Comparison of ENCODE assay signal across 21 mouse cellular contexts in genomic region chrX:98515329-98515728, GRCm38 (mm10).
DNase-seq lines count a peak whose midpoint lies in the region; ATAC-seq lines count a peak whose summit lies in the region.
"Had no signal": no experiment of that assay in that cellular context is flagged by ENCODE, and none has a peak within 500 bp of the region (broad histone marks: within the 10 kb centered on the region; RNA-seq: fewer than 3 reads in every experiment).

No protein-coding gene starts in this region.

- H3K9ac ChIP-seq in embryonic facial prominence, embryonic 14.5 days (ENCODE audit: low read depth, low read length), result no peak overlapping the region
- no peak overlapping the region for H3K9ac ChIP-seq in lung, embryonic 16.5 days (ENCODE audit: low read length)
- H3K9ac ChIP-seq in forebrain, embryonic 15.5 days (replicated peaks), result no peak overlapping the region
- H3K9ac ChIP-seq: embryonic facial prominence, embryonic 15.5 days; forebrain, embryonic 12.5 days; heart, embryonic 13.5 days; hindbrain, embryonic 13.5 days; liver, embryonic 14.5 days; lung, embryonic 15.5 days had no signal

- DNase-seq in embryonic facial prominence, embryonic 14.5 days (ENCODE audit: low spot score), result peak; percentile 7
- no peak for DNase-seq in embryonic facial prominence, embryonic 10.5 days (ENCODE audit: low spot score)
- peak; percentile 0 to 27 for DNase-seq in heart, adult 9 months (ENCODE audit: low spot score in 2 of 2)
- DNase-seq in heart, embryonic 10.5 days (ENCODE audit: low spot score), result no peak
- no peak for DNase-seq in lung, postnatal 10 days
- DNase-seq: adrenal gland, postnatal 25 days; cerebellum, adult 11-12 months; cerebellum, adult 9-11 months; gastrocnemius, postnatal 14 days; kidney, postnatal 25 days; liver; midbrain, embryonic 14.5 days had no signal

- ATAC-seq in embryonic facial prominence, embryonic 14.5 days (ENCODE audit: low read depth), result no peak
- ATAC-seq in lung, embryonic 16.5 days (ENCODE audit: low read depth), result peak; percentile 41; the same call in 1 of the 2 replicates
- ATAC-seq in forebrain, embryonic 15.5 days (replicated peaks), result no peak
- ATAC-seq: intestine, postnatal 0 days had no signal

- H3K9me3 ChIP-seq in embryonic facial prominence, embryonic 14.5 days (ENCODE audit: control insufficient read depth, low read length), result no peaks in the 10 kb centered on the region
- H3K9me3 ChIP-seq in embryonic facial prominence, embryonic 10.5 days, result no peaks in the 10 kb centered on the region
- H3K9me3 ChIP-seq in heart, embryonic 10.5 days, result no peaks in the 10 kb centered on the region
- H3K9me3 ChIP-seq in lung, embryonic 16.5 days (ENCODE audit: control insufficient read depth, low read length), result no peaks in the 10 kb centered on the region
- no peaks in the 10 kb centered on the region for H3K9me3 ChIP-seq in forebrain, embryonic 15.5 days
- H3K9me3 ChIP-seq: embryonic facial prominence, embryonic 15.5 days; forebrain, embryonic 12.5 days; heart, embryonic 13.5 days; hindbrain, embryonic 13.5 days; lung, embryonic 15.5 days had no signal

- no peak overlapping the region for H3K4me3 ChIP-seq in embryonic facial prominence, embryonic 14.5 days (ENCODE audit: low read depth, low read length)
- no peak overlapping the region for H3K4me3 ChIP-seq in embryonic facial prominence, embryonic 10.5 days
- H3K4me3 ChIP-seq in heart, embryonic 10.5 days, result no peak overlapping the region
- H3K4me3 ChIP-seq in lung, embryonic 16.5 days (ENCODE audit: low read length), result no peak overlapping the region
- H3K4me3 ChIP-seq in forebrain, embryonic 15.5 days, result no peak overlapping the region
- H3K4me3 ChIP-seq: embryonic facial prominence, embryonic 15.5 days; forebrain, embryonic 12.5 days; heart, embryonic 13.5 days; hindbrain, embryonic 13.5 days; lung, embryonic 15.5 days had no signal

- no peak overlapping the region for H3K27ac ChIP-seq in embryonic facial prominence, embryonic 14.5 days (replicated peaks; ENCODE audit: low read depth, low read length)
- no peak overlapping the region for H3K27ac ChIP-seq in embryonic facial prominence, embryonic 10.5 days (replicated peaks)
- H3K27ac ChIP-seq in heart, embryonic 10.5 days, result no peak overlapping the region
- H3K27ac ChIP-seq in lung, embryonic 16.5 days (ENCODE audit: low read length), result no peak overlapping the region
- H3K27ac ChIP-seq in forebrain, embryonic 15.5 days (replicated peaks), result no peak overlapping the region
- H3K27ac ChIP-seq: embryonic facial prominence, embryonic 15.5 days; forebrain, embryonic 12.5 days; heart, embryonic 13.5 days; hindbrain, embryonic 13.5 days; liver, embryonic 14.5 days; lung, embryonic 15.5 days had no signal

- no peak overlapping the region for H3K4me2 ChIP-seq in embryonic facial prominence, embryonic 14.5 days (ENCODE audit: low read depth, low read length)
- no peak overlapping the region for H3K4me2 ChIP-seq in lung, embryonic 16.5 days (ENCODE audit: low read depth, low read length)
- H3K4me2 ChIP-seq in forebrain, embryonic 15.5 days (replicated peaks), result no peak overlapping the region
- H3K4me2 ChIP-seq: embryonic facial prominence, embryonic 15.5 days; forebrain, embryonic 12.5 days; heart, embryonic 13.5 days; hindbrain, embryonic 13.5 days; lung, embryonic 15.5 days had no signal

- no peaks in the 10 kb centered on the region for H3K36me3 ChIP-seq in embryonic facial prominence, embryonic 14.5 days (ENCODE audit: control insufficient read depth, insufficient read depth, low read length)
- H3K36me3 ChIP-seq in embryonic facial prominence, embryonic 10.5 days (replicated peaks), result no peaks in the 10 kb centered on the region
- no peaks in the 10 kb centered on the region for H3K36me3 ChIP-seq in heart, embryonic 10.5 days
- H3K36me3 ChIP-seq in lung, embryonic 16.5 days (ENCODE audit: control insufficient read depth, insufficient read depth, low read length), result no peaks in the 10 kb centered on the region
- no peaks in the 10 kb centered on the region for H3K36me3 ChIP-seq in forebrain, embryonic 15.5 days
- H3K36me3 ChIP-seq: embryonic facial prominence, embryonic 15.5 days; forebrain, embryonic 12.5 days; heart, embryonic 13.5 days; hindbrain, embryonic 13.5 days; lung, embryonic 15.5 days had no signal

- H3K4me1 ChIP-seq in embryonic facial prominence, embryonic 14.5 days (ENCODE audit: control insufficient read depth, insufficient read depth, low read length), result no peaks in the 10 kb centered on the region
- no peaks in the 10 kb centered on the region for H3K4me1 ChIP-seq in embryonic facial prominence, embryonic 10.5 days
- H3K4me1 ChIP-seq in heart, embryonic 10.5 days, result no peaks in the 10 kb centered on the region
- no peaks in the 10 kb centered on the region for H3K4me1 ChIP-seq in lung, embryonic 16.5 days (replicated peaks; ENCODE audit: control insufficient read depth, insufficient read depth, low read length)
- H3K4me1 ChIP-seq in forebrain, embryonic 15.5 days, result no peaks in the 10 kb centered on the region
- H3K4me1 ChIP-seq: embryonic facial prominence, embryonic 15.5 days; forebrain, embryonic 12.5 days; heart, embryonic 13.5 days; hindbrain, embryonic 13.5 days; lung, embryonic 15.5 days had no signal

- 76% methylated on average over 2 of the region's 2 CpGs for WGBS in embryonic facial prominence, embryonic 14.5 days
- 89% methylated on average over 2 of the region's 2 CpGs for WGBS in embryonic facial prominence, embryonic 10.5 days
- 82% methylated on average over 2 of the region's 2 CpGs for WGBS in heart, embryonic 10.5 days
- WGBS in lung, embryonic 16.5 days, result 70% methylated on average over 2 of the region's 2 CpGs
- WGBS in forebrain, embryonic 15.5 days, result 86% methylated on average over 2 of the region's 2 CpGs

- no peaks in the 10 kb centered on the region for H3K27me3 ChIP-seq in embryonic facial prominence, embryonic 14.5 days (replicated peaks; ENCODE audit: control insufficient read depth, insufficient read depth, low read length)
- 0 out of 2 replicates have a peak, but pooled peaks cover 11% of the 10 kb centered on the region for H3K27me3 ChIP-seq in embryonic facial prominence, embryonic 10.5 days (replicated peaks; ENCODE audit: low read depth, poor library complexity, severe bottlenecking)
- no peaks in the 10 kb centered on the region for H3K27me3 ChIP-seq in heart, embryonic 10.5 days (ENCODE audit: insufficient read depth, poor library complexity, severe bottlenecking)
- no peaks in the 10 kb centered on the region for H3K27me3 ChIP-seq in lung, embryonic 16.5 days (ENCODE audit: control insufficient read depth, insufficient read depth, low read depth, low read length)
- no peaks in the 10 kb centered on the region for H3K27me3 ChIP-seq in forebrain, embryonic 15.5 days
- H3K27me3 ChIP-seq: embryonic facial prominence, embryonic 15.5 days; forebrain, embryonic 12.5 days; hindbrain, embryonic 13.5 days had no signal

Comparison
In these comparisons a context has a peak if more than half of its experiments do, and no peak if none do; other contexts are left out.
1. DNase-seq: peak in embryonic facial prominence, embryonic 14.5 days (single experiment) and heart, adult 9 months (2 of 2); none in embryonic facial prominence, embryonic 10.5 days (single experiment), heart, embryonic 10.5 days (single experiment) and lung, postnatal 10 days (single experiment).